Mouse (Mus musculus): ENCODE measurements around the gene 4930469K13Rik.

4930469K13Rik gene

GRCm38 (mm10) chr11:34008214-34008613, 90.1 kb downstream of the 4930469K13Rik start:
- in situ Hi-C loops (cut with MboI; ENCODE audit: low pct_unique_long_range_greater_than_20kb in 1 of 2, low sequenced_read_pairs in 2 of 2, unreplicated experiment in 1 of 2), result no loop called here

- in situ Hi-C loops (cut with MboI; ENCODE audit: low pct_unique_long_range_greater_than_20kb in 1 of 2, low sequenced_read_pairs in 2 of 2, unreplicated experiment in 1 of 2), result no loop called here
Observed at GRCm38 (mm10) chr11:34007616-34008015, 90.7 kb downstream of the 4930469K13Rik start.

DNA sequence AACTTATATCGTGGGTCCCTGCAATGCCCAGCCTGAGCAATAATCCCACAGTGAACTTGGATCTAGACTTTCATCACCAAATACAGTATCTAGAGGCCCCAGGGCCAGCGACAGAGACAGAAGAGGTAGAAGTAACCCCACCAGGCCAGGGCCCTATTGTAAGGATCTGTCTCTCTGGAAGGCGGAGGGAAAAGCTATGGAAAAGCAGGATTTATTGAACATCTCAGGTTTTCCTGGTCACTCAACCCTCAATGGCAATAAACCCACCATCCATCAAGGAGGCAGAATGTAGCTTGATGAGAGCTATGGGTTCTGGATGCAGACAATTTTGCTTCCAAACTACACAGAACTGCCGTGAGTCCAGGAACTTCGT, 95.8 kb downstream of the 4930469K13Rik start:
- in situ Hi-C loops (cut with MboI; ENCODE audit: low pct_unique_long_range_greater_than_20kb in 1 of 2, low sequenced_read_pairs in 2 of 2, unreplicated experiment in 1 of 2), result no loop called here

- in situ Hi-C loops (cut with MboI; ENCODE audit: low pct_unique_long_range_greater_than_20kb in 1 of 2, low sequenced_read_pairs in 2 of 2, unreplicated experiment in 1 of 2), result no loop called here
Observed at GRCm38 (mm10) chr11:34001938-34002592, 96.3 kb downstream of the 4930469K13Rik start.

DNA sequence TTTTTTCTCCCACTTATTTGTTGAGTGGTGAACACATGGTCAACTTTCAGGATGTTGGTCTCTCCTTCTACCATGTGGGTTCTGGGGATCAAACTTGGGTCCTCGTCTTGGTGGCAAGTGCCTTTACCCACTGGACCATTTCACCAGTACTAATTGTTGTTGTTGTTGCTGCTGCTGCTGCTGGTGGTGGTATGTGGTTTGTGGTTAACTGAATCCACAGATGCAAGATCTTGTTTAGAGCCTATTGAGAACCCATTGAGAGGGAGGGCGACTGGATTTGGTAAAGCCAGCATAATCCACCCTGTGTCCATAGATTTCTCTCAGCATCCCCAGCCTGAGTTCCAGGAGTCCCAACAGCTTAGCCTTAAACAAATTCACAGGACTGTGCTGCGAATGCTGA, 97.9 kb downstream of the 4930469K13Rik start:
- in situ Hi-C loops (cut with MboI; ENCODE audit: low pct_unique_long_range_greater_than_20kb in 1 of 2, low sequenced_read_pairs in 2 of 2, unreplicated experiment in 1 of 2), result no loop called here

- in situ Hi-C loops (cut with MboI; ENCODE audit: low pct_unique_long_range_greater_than_20kb in 1 of 2, low sequenced_read_pairs in 2 of 2, unreplicated experiment in 1 of 2), result no loop called here
Observed at GRCm38 (mm10) chr11:33998244-33998643, 100.1 kb downstream of the 4930469K13Rik start.

- in situ Hi-C loops (cut with MboI; ENCODE audit: low pct_unique_long_range_greater_than_20kb in 1 of 2, low sequenced_read_pairs in 2 of 2, unreplicated experiment in 1 of 2), result no loop called here
Observed at GRCm38 (mm10) chr11:33993496-33993895, 104.9 kb downstream of the 4930469K13Rik start.

DNA sequence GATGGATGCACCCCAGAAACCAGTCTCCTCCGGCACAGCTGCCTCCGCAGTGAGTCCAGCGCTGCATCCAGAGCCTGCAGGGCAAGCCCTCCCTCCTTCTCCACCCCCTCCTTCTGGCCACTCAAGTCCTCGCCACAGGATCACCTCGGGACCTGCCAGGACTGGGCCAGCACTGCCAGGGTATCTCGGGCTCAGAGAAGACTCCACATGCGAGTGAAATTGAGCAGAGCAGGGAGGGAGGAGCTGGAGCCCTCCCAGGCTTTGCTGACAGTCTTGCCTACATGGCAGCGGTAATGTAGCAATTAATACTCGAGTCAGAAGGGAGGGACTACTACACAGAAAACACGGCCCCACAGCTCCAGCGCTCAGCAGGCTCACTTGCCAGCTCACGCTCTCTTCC, 105.4 kb downstream of the 4930469K13Rik start, which contains the start of gene Kcnip1:
Gene Kcnip1 (minus strand): TSS at position 215 of the 400 bp plus-strand sequence.
- in situ Hi-C loops (cut with MboI; ENCODE audit: low pct_unique_long_range_greater_than_20kb in 1 of 2, low sequenced_read_pairs in 2 of 2, unreplicated experiment in 1 of 2), result no loop called here

DNA sequence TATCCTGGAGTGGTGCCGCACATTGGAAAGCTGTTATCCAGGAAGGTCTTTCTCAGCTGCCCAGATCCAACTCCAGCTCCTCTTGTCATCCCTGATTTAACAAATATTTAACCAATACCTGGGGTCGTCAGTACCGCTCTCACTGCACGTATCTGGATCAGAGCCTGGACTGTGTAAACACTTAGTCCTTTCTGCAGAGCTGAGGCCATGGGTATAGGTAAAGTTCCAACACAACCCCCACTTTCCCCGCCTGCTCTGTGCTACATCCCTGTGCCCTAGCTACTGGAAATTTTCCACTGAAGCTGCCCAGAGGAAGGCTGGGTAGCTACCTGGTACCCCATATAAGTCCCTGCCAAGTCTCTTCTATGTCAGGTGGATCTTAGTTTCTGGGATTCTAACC, 108.4 kb downstream of the 4930469K13Rik start:
- in situ Hi-C loops (cut with MboI; ENCODE audit: low pct_unique_long_range_greater_than_20kb in 1 of 2, low sequenced_read_pairs in 2 of 2, unreplicated experiment in 1 of 2), result no loop called here

DNA sequence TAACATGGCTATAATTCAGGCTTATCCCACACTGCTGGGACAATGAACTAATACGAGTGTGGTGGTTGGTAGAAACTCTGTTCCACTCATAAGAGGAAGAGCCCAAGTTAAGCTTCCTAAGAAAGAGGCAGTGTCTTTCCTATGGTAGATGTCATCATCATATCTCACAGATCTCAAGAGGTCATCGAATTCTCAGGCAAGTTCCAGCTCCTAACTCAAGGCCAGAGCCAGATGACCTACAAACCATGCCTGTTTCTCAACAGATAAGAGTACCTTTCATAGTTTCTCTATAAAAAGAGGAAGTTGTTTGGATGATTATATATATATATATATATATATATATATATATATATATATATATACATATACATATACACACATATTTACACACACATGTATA, 111.8 kb downstream of the 4930469K13Rik start:
- in situ Hi-C loops (cut with MboI; ENCODE audit: low pct_unique_long_range_greater_than_20kb in 1 of 2, low sequenced_read_pairs in 2 of 2, unreplicated experiment in 1 of 2), result no loop called here

- in situ Hi-C loops (cut with MboI; ENCODE audit: low pct_unique_long_range_greater_than_20kb in 1 of 2, low sequenced_read_pairs in 2 of 2, unreplicated experiment in 1 of 2), result no loop called here
Observed at GRCm38 (mm10) chr11:33980146-33980545, 118.2 kb downstream of the 4930469K13Rik start.

- in situ Hi-C loops (cut with MboI; ENCODE audit: low pct_unique_long_range_greater_than_20kb in 1 of 2, low sequenced_read_pairs in 2 of 2, unreplicated experiment in 1 of 2), result no loop called here
Observed at GRCm38 (mm10) chr11:33975121-33975520, 123.2 kb downstream of the 4930469K13Rik start.

DNA sequence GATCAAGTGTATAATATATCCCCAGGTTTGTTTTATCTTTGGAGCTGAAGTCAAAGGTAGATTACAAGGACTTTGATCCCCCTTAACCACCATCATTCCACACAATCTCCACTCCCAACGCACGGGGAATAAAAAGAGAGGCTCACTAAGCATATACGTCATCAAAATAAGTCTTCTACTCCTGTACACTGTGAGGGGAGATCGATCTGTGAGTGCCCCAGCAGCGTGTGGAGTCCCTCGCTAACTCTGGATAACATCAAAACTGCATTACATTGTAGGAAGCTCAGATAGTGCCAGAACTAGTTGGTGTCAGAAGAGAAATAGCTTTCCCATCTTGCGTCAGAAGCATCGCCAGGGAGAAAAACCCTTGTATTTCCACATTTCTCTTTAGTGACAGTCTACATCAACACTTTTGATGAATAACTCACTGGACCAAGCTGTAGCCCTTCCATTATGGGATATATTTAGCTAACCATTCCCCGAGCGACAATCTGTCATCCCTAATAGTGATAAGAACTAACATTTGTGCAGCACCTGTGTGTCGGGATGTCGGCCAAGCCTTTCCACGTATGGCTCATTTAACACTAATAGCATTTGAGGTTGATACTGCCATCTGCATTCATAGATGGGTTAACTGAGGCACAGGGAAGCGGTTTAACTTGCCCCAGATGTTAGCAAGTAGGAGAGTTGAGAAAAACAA, 123.9 kb downstream of the 4930469K13Rik start:
- in situ Hi-C loops (cut with MboI; ENCODE audit: low pct_unique_long_range_greater_than_20kb in 1 of 2, low sequenced_read_pairs in 2 of 2, unreplicated experiment in 1 of 2), result no loop called here

DNA sequence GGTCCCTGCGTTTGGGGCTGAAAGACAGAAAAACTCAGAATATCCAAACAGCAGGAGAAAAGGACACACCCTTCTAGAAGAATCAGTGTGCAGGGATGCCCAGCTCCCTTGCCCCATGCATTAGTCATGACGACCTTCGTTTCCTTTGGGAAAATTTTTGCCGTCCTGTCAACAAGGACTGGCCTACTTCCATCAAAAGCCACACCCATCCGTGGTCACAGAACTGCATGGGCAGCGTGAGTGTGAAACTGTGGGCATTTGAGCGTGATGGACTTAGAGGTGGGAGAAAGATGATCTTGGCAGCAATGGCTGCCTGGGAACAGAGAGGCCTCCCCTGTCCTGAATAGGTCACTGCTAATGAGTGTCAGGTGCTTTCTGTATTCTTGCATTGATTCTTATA, 126.2 kb downstream of the 4930469K13Rik start:
- in situ Hi-C loops (cut with MboI; ENCODE audit: low pct_unique_long_range_greater_than_20kb in 1 of 2, low sequenced_read_pairs in 2 of 2, unreplicated experiment in 1 of 2), result no loop called here

DNA sequence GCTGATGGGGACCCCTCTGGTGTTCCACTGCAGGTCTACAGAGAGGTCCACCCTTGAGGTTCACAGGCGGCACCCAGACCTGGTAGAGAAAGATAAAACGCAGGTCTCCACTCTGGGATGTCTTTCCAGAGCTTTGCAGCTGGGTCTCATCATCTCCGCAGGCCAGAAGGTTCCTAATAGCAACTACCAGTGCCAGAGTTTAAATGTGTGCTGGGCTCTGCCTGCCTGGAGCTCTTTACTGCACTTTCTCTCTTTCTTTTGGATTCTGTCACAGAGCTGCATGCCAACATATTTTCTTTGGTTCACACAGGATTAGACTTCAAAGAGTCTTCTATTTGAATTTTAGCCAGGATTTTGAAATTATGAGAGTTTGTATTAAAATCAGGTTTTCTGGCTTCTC, 129.2 kb downstream of the 4930469K13Rik start:
- in situ Hi-C loops (cut with MboI; ENCODE audit: low pct_unique_long_range_greater_than_20kb in 1 of 2, low sequenced_read_pairs in 2 of 2, unreplicated experiment in 1 of 2), result no loop called here

- in situ Hi-C loops (cut with MboI; ENCODE audit: low pct_unique_long_range_greater_than_20kb in 1 of 2, low sequenced_read_pairs in 2 of 2, unreplicated experiment in 1 of 2), result no loop called here
Observed at GRCm38 (mm10) chr11:33967708-33968107, 130.6 kb downstream of the 4930469K13Rik start.

- in situ Hi-C loops (cut with MboI; ENCODE audit: low pct_unique_long_range_greater_than_20kb in 1 of 2, low sequenced_read_pairs in 2 of 2, unreplicated experiment in 1 of 2), result no loop called here
Observed at GRCm38 (mm10) chr11:33965380-33965779, 133.0 kb downstream of the 4930469K13Rik start.

GRCm38 (mm10) chr11:33962688-33963407, 135.5 kb downstream of the 4930469K13Rik start, which contains the start of gene Kcnmb1:
Gene Kcnmb1 (plus strand): TSS chr11:33963013.
- in situ Hi-C loops (cut with MboI; ENCODE audit: low pct_unique_long_range_greater_than_20kb in 1 of 2, low sequenced_read_pairs in 2 of 2, unreplicated experiment in 1 of 2), result no loop called here

DNA sequence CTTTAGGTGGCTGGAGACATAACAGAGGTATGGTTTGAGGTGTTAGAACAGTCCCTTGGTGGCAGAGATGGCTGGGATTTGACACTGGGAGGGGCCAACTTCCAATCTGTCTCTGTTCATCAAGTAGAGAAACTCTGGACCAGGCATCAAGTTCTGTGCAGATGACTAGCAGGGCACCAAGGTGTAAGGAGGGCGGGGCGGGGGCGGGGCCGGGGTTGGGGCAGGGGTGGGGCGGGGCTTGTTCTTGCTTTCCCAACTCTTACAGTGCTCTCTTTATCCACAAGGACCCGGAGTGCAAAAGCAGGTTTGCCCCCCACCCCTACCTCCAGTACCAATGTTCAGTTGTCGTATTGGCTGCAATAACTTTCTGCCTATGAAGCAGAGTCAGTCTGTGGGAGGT, 136.2 kb downstream of the 4930469K13Rik start:
- in situ Hi-C loops (cut with MboI; ENCODE audit: low pct_unique_long_range_greater_than_20kb in 1 of 2, low sequenced_read_pairs in 2 of 2, unreplicated experiment in 1 of 2), result no loop called here

Measured in mouse embryonic stem cell (cell line).